Mouse (Mus musculus) neural tube, embryonic 14.5 days (tissue): Measurements from ENCODE around the gene Egf. TPM values are rescaled to one million over a fixed set of nuclear protein-coding genes. Genes with fewer than 3 reads are reported as not detected.
A peak's percentile ranks its signal among the peaks of the same experiment; 100 is the strongest.

Source experiments
- ATAC-seq: fragments of 200-750 bp; cut with Nextera tagmentation; 2 replicates; pipeline ENCODE4 v1.8.0; 2017; ENCODE audit warnings: low read depth, mild to moderate bottlenecking, moderate TSS enrichment, moderate library complexity
- H3K27ac ChIP-seq: fragments of 300-500 bp; sonication (generic); 2 replicates; pipeline ENCODE4 v1.5.1; 2014; ENCODE audit warnings: low read depth, mild to moderate bottlenecking, control low read depth, low read length, moderate library complexity, mixed read lengths
- H3K27me3 ChIP-seq: fragments of 300-500 bp; sonication (generic); 2 replicates; pipeline ENCODE4 v1.6.1; 2014; ENCODE audit warnings: low read length; ENCODE audit not compliant: control insufficient read depth, insufficient read depth
- H3K36me3 ChIP-seq: fragments of 300-500 bp; sonication (generic); 2 replicates; pipeline ENCODE4 v1.6.1; 2014; ENCODE audit warnings: low read length, mixed read lengths; ENCODE audit not compliant: control insufficient read depth, insufficient read depth
- H3K4me1 ChIP-seq: fragments of 300-500 bp; sonication (generic); 2 replicates; pipeline ENCODE4 v1.6.1; 2014; ENCODE audit warnings: low read length; ENCODE audit not compliant: control insufficient read depth, insufficient read depth
- H3K4me2 ChIP-seq: fragments of 300-500 bp; sonication (generic); 2 replicates; pipeline ENCODE4 v1.6.1; 2014; ENCODE audit warnings: mild to moderate bottlenecking, low read depth, low read length, control low read depth
- H3K4me3 ChIP-seq: fragments of 300-500 bp; sonication (generic); 2 replicates; pipeline ENCODE4 v1.5.1; 2014; ENCODE audit warnings: low read depth, low read length, control low read depth, mixed read lengths
- H3K9ac ChIP-seq: fragments of 300-500 bp; sonication (generic); replicated peaks from 2 replicates; pipeline ENCODE4 v1.6.1; 2014; ENCODE audit warnings: low read depth, mild to moderate bottlenecking, control low read depth, low read length, mixed read lengths
- H3K9me3 ChIP-seq: fragments of 300-500 bp; sonication (generic); 2 replicates; pipeline ENCODE4 v1.6.1; 2016; ENCODE audit warnings: low read length; ENCODE audit not compliant: control insufficient read depth
- whole genome bisulfite sequencing: fragments of 180-500 bp; shearing (Covaris S2); extraction: QIAGEN DNeasy Blood & Tissue Kit; methylation state at CpG from one replicate; pipeline ENCODE4 v1.1.7; 2014; 5-methylcytosine and 5-hydroxymethylcytosine counted together
- polyA plus RNA-seq: library from polyadenylated mRNA; unstranded; fragments of >200 nt; fragmentation: Nextera tagmentation; extraction: Ambion mirVana; gene quantifications from 2 replicates; pipeline ENCODE4 v1.2.1, GENCODE M21; 2014

The Egf gene
- polyA plus RNA-seq, 1 experiment from 2014 or later: 3.6 TPM

- Histone ChIP-seq H3K9me3 (no peaks in the 10 kb centered on the region), H3K4me1 (peaks cover 5% of the 10 kb centered on the region; the same call in 1 of the 2 replicates), H3K27ac (no peak overlapping the region; the same call in 1 of the 2 replicates), H3K9ac (peak overlapping the region; percentile 48; the same call in 1 of the 2 replicates), H3K27me3 (no peaks in the 10 kb centered on the region), H3K4me3 (peak overlapping the region; percentile 50), H3K4me2 (peak overlapping the region; percentile 69), H3K36me3 (no peaks in the 10 kb centered on the region)
- 52% methylated on average over 5 of the region's 5 CpGs for WGBS
- ATAC-seq: peak; percentile 29
Measured at GRCm38 (mm10) chr3:129725592-129725991, 29.5 kb downstream of the Egf start.

- ATAC-seq: peak; percentile 99
- Histone ChIP-seq H3K36me3 (no peaks in the 10 kb centered on the region), H3K27me3 (no peaks in the 10 kb centered on the region), H3K27ac (peak overlapping the region; percentile 87), H3K9ac (peak overlapping the region; percentile 48; the same call in 1 of the 2 replicates), H3K4me1 (peaks cover 5% of the 10 kb centered on the region; the same call in 1 of the 2 replicates), H3K4me3 (peak overlapping the region; percentile 50), H3K9me3 (no peaks in the 10 kb centered on the region), H3K4me2 (peak overlapping the region; percentile 69)
- WGBS: under 1% methylated on average over 24 of the region's 24 CpGs
Measured at GRCm38 (mm10) chr3:129724961-129725501, 30.1 kb downstream of the Egf start.

GRCm38 (mm10) chr3:129724505-129724904 lies 30.6 kb downstream of the Egf start:
- peak overlapping the region; percentile 69 for H3K4me2 ChIP-seq
- H3K27ac ChIP-seq: no peak overlapping the region
- no peaks in the 10 kb centered on the region for H3K27me3 ChIP-seq
- H3K9ac ChIP-seq: peak overlapping the region; percentile 48; the same call in 1 of the 2 replicates
- H3K36me3 ChIP-seq: no peaks in the 10 kb centered on the region
- no peaks in the 10 kb centered on the region for H3K9me3 ChIP-seq
- peak overlapping the region; percentile 50 for H3K4me3 ChIP-seq
- peak; percentile 35 for ATAC-seq
- H3K4me1 ChIP-seq: peaks cover 5% of the 10 kb centered on the region; the same call in 1 of the 2 replicates
- WGBS: 70% methylated on average over 5 of the region's 5 CpGs

DNA sequence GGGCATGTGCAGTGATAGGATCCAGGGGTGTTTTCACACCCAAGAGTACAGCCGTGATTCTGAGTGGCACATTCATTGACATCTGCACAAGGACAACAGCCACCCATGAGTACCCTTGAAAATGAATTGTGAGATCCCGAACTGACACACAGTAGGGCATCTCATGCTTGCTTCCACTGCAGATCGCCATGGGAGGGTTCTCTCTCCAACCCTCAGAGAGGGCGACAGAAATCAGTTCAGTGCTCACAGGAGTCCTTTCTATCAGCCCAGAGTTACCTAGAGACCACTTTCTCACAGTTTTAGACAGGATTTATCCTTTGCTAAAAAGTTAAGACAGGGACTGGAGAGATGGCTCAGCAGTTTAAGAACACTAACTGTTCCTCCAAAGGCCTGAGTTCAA lies 31.8 kb downstream of the Egf start:
- H3K27me3 ChIP-seq: no peaks in the 10 kb centered on the region
- H3K36me3 ChIP-seq: no peaks in the 10 kb centered on the region
- peaks cover 5% of the 10 kb centered on the region; the same call in 1 of the 2 replicates for H3K4me1 ChIP-seq
- no peak overlapping the region for H3K27ac ChIP-seq
- H3K9me3 ChIP-seq: no peaks in the 10 kb centered on the region
- 58% methylated on average over 4 of the region's 4 CpGs for WGBS
- no peak overlapping the region for H3K9ac ChIP-seq
- H3K4me2 ChIP-seq: no peak overlapping the region
- no peak overlapping the region for H3K4me3 ChIP-seq
- no peak for ATAC-seq

DNA sequence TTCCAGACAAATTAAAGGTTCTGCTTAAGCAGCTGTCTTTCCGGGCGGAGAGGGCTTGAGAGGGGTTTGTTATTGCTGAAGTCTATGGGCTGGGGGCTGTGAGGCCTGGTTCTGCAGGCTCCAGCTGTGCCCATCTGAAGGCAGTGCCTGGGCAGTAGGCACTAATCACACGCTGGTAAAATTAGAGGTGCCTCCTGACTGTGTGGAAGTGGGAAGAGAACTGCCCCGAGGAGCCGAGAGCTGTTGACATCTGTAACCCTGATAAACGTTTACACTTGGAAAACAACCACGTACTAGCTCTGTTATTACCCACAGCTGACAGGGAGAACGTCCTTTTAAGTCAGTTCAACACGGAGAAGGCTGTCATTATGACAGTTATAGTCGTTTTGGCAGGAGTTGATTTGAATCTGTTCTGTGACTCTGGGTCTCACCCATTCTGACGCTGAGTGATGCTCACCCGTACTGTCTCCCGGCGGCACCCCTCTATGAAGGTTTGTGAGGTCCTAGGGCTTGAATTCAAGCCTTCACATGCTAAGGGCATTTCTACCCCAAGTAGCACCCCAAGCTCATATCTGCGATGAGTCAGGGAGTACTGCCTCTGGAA lies 40.5 kb downstream of the Egf start:
- Histone ChIP-seq H3K27me3 (no peaks in the 10 kb centered on the region), H3K9ac (no peak overlapping the region), H3K4me1 (no peaks in the 10 kb centered on the region), H3K4me2 (no peak overlapping the region), H3K4me3 (no peak overlapping the region), H3K9me3 (no peaks in the 10 kb centered on the region), H3K36me3 (no peaks in the 10 kb centered on the region), H3K27ac (no peak overlapping the region)
- no peak for ATAC-seq
- WGBS: 77% methylated on average over 15 of the region's 15 CpGs

DNA sequence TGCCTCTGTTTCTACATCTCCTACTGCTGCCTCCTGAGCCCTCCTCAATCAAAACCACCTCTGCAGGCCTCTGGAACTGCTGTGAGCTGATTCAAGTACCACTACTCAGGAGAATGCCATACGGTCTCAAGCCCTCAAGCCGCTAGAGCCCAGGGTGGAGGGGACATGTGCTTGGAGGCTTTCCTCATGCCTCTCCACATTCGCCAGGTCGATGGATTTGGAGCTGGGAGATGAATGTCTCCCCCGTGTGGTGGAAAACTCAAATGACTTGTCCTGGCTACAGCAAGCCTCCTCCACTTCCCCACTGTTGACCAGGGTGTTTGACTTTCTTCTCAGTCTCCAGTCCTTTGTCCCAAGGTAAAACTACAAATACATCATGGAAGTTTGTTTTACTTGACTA lies 47.0 kb downstream of the Egf start:
- Histone ChIP-seq H3K27ac (no peak overlapping the region), H3K4me3 (no peak overlapping the region), H3K27me3 (no peaks in the 10 kb centered on the region), H3K4me1 (no peaks in the 10 kb centered on the region), H3K9ac (no peak overlapping the region), H3K4me2 (no peak overlapping the region), H3K9me3 (no peaks in the 10 kb centered on the region), H3K36me3 (no peaks in the 10 kb centered on the region)
- 0 out of 2 replicates have a peak, but pooled peaks have one; percentile 41 for ATAC-seq
- 21% methylated on average over 5 of the region's 5 CpGs for WGBS

- ATAC-seq: no peak
- no peak overlapping the region for H3K9ac ChIP-seq
- H3K27me3 ChIP-seq: no peaks in the 10 kb centered on the region
- no peak overlapping the region for H3K4me3 ChIP-seq
- no peak overlapping the region for H3K27ac ChIP-seq
- no peak overlapping the region for H3K4me2 ChIP-seq
- H3K36me3 ChIP-seq: no peaks in the 10 kb centered on the region
- H3K4me1 ChIP-seq: no peaks in the 10 kb centered on the region
- 79% methylated on average over 8 of the region's 8 CpGs for WGBS
- no peaks in the 10 kb centered on the region for H3K9me3 ChIP-seq
Measured at GRCm38 (mm10) chr3:129698882-129699281, 56.2 kb downstream of the Egf start.

DNA sequence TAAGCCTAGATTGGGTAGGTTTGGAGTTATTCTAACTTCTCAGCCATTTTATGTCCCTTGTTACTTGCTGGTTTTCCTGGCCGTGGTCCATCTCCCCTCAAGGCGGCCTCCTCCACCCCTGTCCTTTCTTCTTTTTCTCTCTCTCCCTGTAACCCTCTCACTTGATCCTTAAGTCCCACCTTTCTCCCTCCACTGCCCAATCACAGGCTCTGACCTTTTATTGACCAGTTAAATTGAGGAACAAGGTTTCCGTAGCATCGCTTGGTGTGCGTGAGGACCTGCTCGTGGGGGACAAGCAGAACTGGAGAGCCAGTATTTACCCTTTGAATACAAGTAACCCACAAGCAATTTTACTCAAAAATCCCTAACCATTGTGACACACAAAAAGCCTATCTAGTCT lies 56.8 kb downstream of the Egf start:
- no peaks in the 10 kb centered on the region for H3K9me3 ChIP-seq
- WGBS: 75% methylated on average over 6 of the region's 6 CpGs
- no peaks in the 10 kb centered on the region for H3K27me3 ChIP-seq
- ATAC-seq: no peak
- H3K27ac ChIP-seq: no peak overlapping the region
- no peak overlapping the region for H3K9ac ChIP-seq
- no peaks in the 10 kb centered on the region for H3K4me1 ChIP-seq
- no peak overlapping the region for H3K4me2 ChIP-seq
- H3K4me3 ChIP-seq: no peak overlapping the region
- H3K36me3 ChIP-seq: no peaks in the 10 kb centered on the region

GRCm38 (mm10) chr3:129697691-129698090 lies 57.4 kb downstream of the Egf start:
- H3K36me3 ChIP-seq: no peaks in the 10 kb centered on the region
- no peak overlapping the region for H3K27ac ChIP-seq
- H3K4me2 ChIP-seq: no peak overlapping the region
- no peaks in the 10 kb centered on the region for H3K9me3 ChIP-seq
- no peaks in the 10 kb centered on the region for H3K4me1 ChIP-seq
- 85% methylated on average over 10 of the region's 10 CpGs for WGBS
- H3K9ac ChIP-seq: no peak overlapping the region
- no peak for ATAC-seq
- H3K27me3 ChIP-seq: no peaks in the 10 kb centered on the region
- H3K4me3 ChIP-seq: no peak overlapping the region
